Mouse (Mus musculus) kidney, adult 2 months (tissue): ENCODE data around the gene Sema4a.

Source experiments
- CTCF ChIP-seq: fragments of 200-500 bp; conservative IDR thresholded peaks from 2 replicates; pipeline ENCODE4 v1.5.1; 2011; ENCODE audit warnings: low read depth, mild to moderate bottlenecking, control low read depth, low read length, moderate library complexity, mixed read lengths; ENCODE audit not compliant: insufficient read depth, insufficient read length
- POLR2A ChIP-seq: fragments of 200-500 bp; IDR thresholded peaks from one replicate; pipeline ENCODE4 v1.6.1; 2011; ENCODE audit warnings: low read depth, low read length, control low read depth

DNA sequence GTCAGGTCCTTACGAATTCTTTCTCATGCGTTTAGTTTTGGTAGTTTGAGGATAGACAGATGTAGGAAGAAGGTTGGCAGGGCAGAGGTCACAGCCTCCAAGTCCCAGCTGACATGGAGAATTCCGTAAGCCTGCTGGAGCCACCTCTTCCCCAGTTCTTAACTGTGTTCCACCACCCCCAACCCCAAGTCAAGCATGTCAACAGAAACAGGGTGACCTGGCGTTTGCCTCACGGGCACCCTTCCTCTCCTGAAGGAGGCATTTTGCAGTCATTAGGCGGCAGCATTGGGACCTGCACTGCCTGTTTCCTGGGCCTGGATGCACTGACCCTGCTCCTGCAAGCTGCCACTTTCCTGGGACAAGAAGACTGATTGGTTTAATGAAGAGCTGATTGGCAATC, 43.0 kb downstream of the Sema4a start:
- TF ChIP-seq CTCF (no peak), POLR2A (no peak)
